Mouse (Mus musculus) CD4-positive naive resting alpha-beta T cell, adult 76 days (primary cell): ENCODE data around the gene Tomm6. TPM values are rescaled to one million over a fixed set of nuclear protein-coding genes. Genes with fewer than 3 reads are reported as not detected.

ENCODE experiments used
- total RNA-seq: library from RNA; stranded (reverse); gene quantifications from one replicate; pipeline ENCODE4 v1.2.4, GENCODE M21; 2023

Gene Tomm6
- total RNA-seq = 125 TPM

GRCm38 (mm10) chr17:47688344-47688607, at the start of gene Tomm6:
Gene Tomm6 (minus strand): TSS chr17:47688386.

GRCm38 (mm10) chr17:47736856-47737255, 48.7 kb upstream of the Tomm6 start, which contains the start of gene Tfeb:
Gene Tfeb (plus strand): TSS chr17:47737030.

GRCm38 (mm10) chr17:47726566-47726965, 38.4 kb upstream of the Tomm6 start, which contains the start of gene Pgc:
Gene Pgc (plus strand): TSS chr17:47726842.

GRCm38 (mm10) chr17:47694503-47695336, 6.5 kb upstream of the Tomm6 start, which contains the start of gene Prickle4:
Gene Prickle4 (minus strand): TSS chr17:47694736.

GRCm38 (mm10) chr17:47694442-47694502, 6.1 kb upstream of the Tomm6 start, which contains the start of gene Gm21981:
Gene Gm21981 (minus strand): TSS chr17:47694455.

GRCm38 (mm10) chr17:47688608-47689575, 706 bp upstream of the Tomm6 start, which contains the start of gene Frs3:
Gene Frs3 (plus strand): TSS chr17:47689030.

Other genes with a start within 250 kb of the Tomm6 start
- gene Taf8, start 186.1 kb downstream of the Tomm6 start, total RNA-seq = 88.3 TPM
- gene Ccnd3, start 183.3 kb downstream of the Tomm6 start, total RNA-seq = 419 TPM
- 14.7 TPM for gene Bysl, start 76.9 kb downstream of the Tomm6 start, total RNA-seq
- gene Med20, start 76.8 kb downstream of the Tomm6 start, total RNA-seq = 66.3 TPM
- gene Gm20517, start 76.8 kb downstream of the Tomm6 start, total RNA-seq = 9.8 TPM
- 13.2 TPM for gene Usp49, start 57.7 kb downstream of the Tomm6 start, total RNA-seq
- 3.5 TPM for gene Frs3, start 644 bp upstream of the Tomm6 start, total RNA-seq
- gene Gm21981, start 6.1 kb upstream of the Tomm6 start, total RNA-seq = not detected
- not detected for gene Prickle4, start 6.3 kb upstream of the Tomm6 start, total RNA-seq
- gene Pgc, start 38.5 kb upstream of the Tomm6 start, total RNA-seq = not detected
- 37.5 TPM for gene Tfeb, start 48.6 kb upstream of the Tomm6 start, total RNA-seq
- gene Mdfi, start 146.3 kb upstream of the Tomm6 start, total RNA-seq = 1.1 TPM
- 75.2 TPM for gene Foxp4, start 236.3 kb upstream of the Tomm6 start, total RNA-seq